Mouse (Mus musculus) adrenal gland, postnatal 25 days (tissue): Measurements from ENCODE around the gene Aamdc. TPM values are rescaled to one million over a fixed set of nuclear protein-coding genes. Genes with fewer than 3 reads are reported as not detected.
A peak's percentile ranks its signal among the peaks of the same experiment; 100 is the strongest.

Source experiments
- DNase-seq: peaks from one replicate; pipeline ENCODE4 v3.0.0; 2021; ENCODE audit warnings: mixed read lengths
- long read RNA-seq: library from polyadenylated mRNA; stranded (forward); transcript quantifications from one replicate; pipeline ENCODE4 v2.0.0, GENCODE M21; 2021
- total RNA-seq: library from RNA; stranded (reverse); gene quantifications from 2 replicates; pipeline ENCODE4 v1.2.3, GENCODE M21; 2021

Gene Aamdc
- total RNA-seq: 32.2 and 36.8 TPM in 2 replicates
- long read RNA-seq, transcript Aamdc-206 (4 exons, 789 nt): minor isoform, 7 of 31 reads
- long read RNA-seq, transcript Aamdc-213 (5 exons, 883 nt): major isoform, 10 of 31 reads
- long read RNA-seq, partial matches to known transcripts: 2 of 31 reads
- long read RNA-seq, other reads (novel, unspliced or antisense): 4 of 31 reads

GRCm38 (mm10) chr7:97579067-97579975 is at the start of gene Aamdc, which contains the start of gene Rsf1:
Gene Aamdc, minus strand, starts transcription at chr7:97579497.
Gene Rsf1, plus strand, starts transcription at chr7:97579889.
- peak; percentile 95 for DNase-seq

GRCm38 (mm10) chr7:97623402-97623801 is 44.1 kb upstream of the Aamdc start:
- DNase-seq: no peak

GRCm38 (mm10) chr7:97622676-97623075 is 43.4 kb upstream of the Aamdc start:
- no peak for DNase-seq

GRCm38 (mm10) chr7:97621346-97621745 is 42.0 kb upstream of the Aamdc start:
- no peak for DNase-seq

GRCm38 (mm10) chr7:97598548-97598947 is 19.3 kb upstream of the Aamdc start:
- DNase-seq: no peak

- no peak for DNase-seq
Measured at GRCm38 (mm10) chr7:97593535-97593934, 14.2 kb upstream of the Aamdc start.

GRCm38 (mm10) chr7:97592396-97592795 is 13.1 kb upstream of the Aamdc start:
- DNase-seq: no peak

- DNase-seq: no peak
Measured at GRCm38 (mm10) chr7:97591336-97591735, 12.0 kb upstream of the Aamdc start.

- DNase-seq: no peak
Measured at GRCm38 (mm10) chr7:97590488-97590887, 11.2 kb upstream of the Aamdc start.

GRCm38 (mm10) chr7:97588506-97588905 is 9.2 kb upstream of the Aamdc start:
- no peak for DNase-seq

GRCm38 (mm10) chr7:97580843-97581214 is 1.5 kb upstream of the Aamdc start:
- peak; percentile 86 for DNase-seq

- DNase-seq: peak; percentile 40
Measured at GRCm38 (mm10) chr7:97579976-97580842, 912 bp upstream of the Aamdc start.

GRCm38 (mm10) chr7:97578361-97579066 is 783 bp downstream of the Aamdc start:
- peak; percentile 17 for DNase-seq

- no peak for DNase-seq
Measured at GRCm38 (mm10) chr7:97570389-97570788, 8.9 kb downstream of the Aamdc start.

- no peak for DNase-seq
Measured at GRCm38 (mm10) chr7:97569372-97569771, 9.9 kb downstream of the Aamdc start.

GRCm38 (mm10) chr7:97563576-97563975 is 15.7 kb downstream of the Aamdc start:
- DNase-seq: no peak

GRCm38 (mm10) chr7:97550673-97551072 is 28.6 kb downstream of the Aamdc start:
- DNase-seq: no peak

GRCm38 (mm10) chr7:97549301-97549700 is 30.0 kb downstream of the Aamdc start:
- no peak for DNase-seq

GRCm38 (mm10) chr7:97546462-97546861 is 32.8 kb downstream of the Aamdc start:
- no peak for DNase-seq

- DNase-seq: no peak
Measured at GRCm38 (mm10) chr7:97536571-97536970, 42.7 kb downstream of the Aamdc start.

- no peak for DNase-seq
Measured at GRCm38 (mm10) chr7:97535531-97535930, 43.8 kb downstream of the Aamdc start.

GRCm38 (mm10) chr7:97519935-97520334 is 59.4 kb downstream of the Aamdc start:
- DNase-seq: no peak
